8 mouse cellular contexts compared by ENCODE assay signal in genomic region chr8:46010306-46010705, GRCm38 (mm10). TPM values are rescaled to one million over a fixed set of nuclear protein-coding genes. Genes with fewer than 3 reads are reported as not detected.
DNase-seq lines count a peak whose midpoint lies in the region; ATAC-seq and TF ChIP-seq lines count a peak whose summit lies in the region.

No protein-coding gene starts in this region.

- TF ChIP-seq CTCF in gastrocnemius, adult 2 months (IDR thresholded peaks at IDR 0.05): no peak

- peak; percentile 19; the same call in 1 of the 2 replicates for ATAC-seq in hindbrain, embryonic 15.5 days (ENCODE audit: low FRiP score, low read depth)

- DNase-seq in gastrocnemius, adult 2 months: no peak
- no peak for DNase-seq in gastrocnemius, adult 18-20 months (ENCODE audit: low spot score)
- peak; percentile 44 for DNase-seq in R1 (ENCODE audit: low read depth, low spot score)
- peak; percentile 28 for DNase-seq in lung, postnatal 10 days
- DNase-seq in urinary bladder, postnatal 36 days (ENCODE audit: low spot score in 2 of 2): no peak
- DNase-seq in right cerebral cortex, postnatal 25 days: no peak
- no peak for DNase-seq in cerebellum, postnatal 25 days

- H3K36me3 ChIP-seq in hindbrain, embryonic 15.5 days: no peaks in the 10 kb centered on the region

- WGBS in hindbrain, embryonic 15.5 days: 54% methylated on average over 2 of the region's 2 CpGs

- H3K4me2 ChIP-seq in hindbrain, embryonic 15.5 days: peak overlapping the region; percentile 46

- peak overlapping the region; percentile 64 for H3K4me3 ChIP-seq in gastrocnemius, adult 2 months
- no peak overlapping the region for H3K4me3 ChIP-seq in hindbrain, embryonic 15.5 days

- intact Hi-C loops in gastrocnemius, adult 2 months (cut with DNase I): no loop called here

- no peaks in the 10 kb centered on the region for H3K9me3 ChIP-seq in hindbrain, embryonic 15.5 days

- no peaks in the 10 kb centered on the region for H3K27me3 ChIP-seq in hindbrain, embryonic 15.5 days

- no peak overlapping the region for H3K9ac ChIP-seq in hindbrain, embryonic 15.5 days

- H3K4me1 ChIP-seq in hindbrain, embryonic 15.5 days (replicated peaks): peaks cover 12% of the 10 kb centered on the region

- H3K27ac ChIP-seq in gastrocnemius, adult 2 months: peak overlapping the region; percentile 71
- H3K27ac ChIP-seq in hindbrain, embryonic 15.5 days (replicated peaks): no peak overlapping the region

RNA-seq across cellular contexts. Expression of gene Ankrd37, which starts 4.8 kb away (rescaled TPM):
- total RNA-seq in gastrocnemius, adult 2 months (2021): 1 to 10 TPM; 1.9 to 6.2 TPM
- total RNA-seq in gastrocnemius, adult 18-20 months (2021): 1 to 10 TPM; 2.3 to 2.9 TPM
- polyA plus RNA-seq in hindbrain, embryonic 15.5 days (2015; fragmentation: Nextera tagmentation; extraction: Ambion mirVana): 38.4 and 45.2 TPM in 2 replicates

RNA-seq across cellular contexts. Expression of gene Lrp2bp, which starts 11.2 kb away (rescaled TPM):
- 1 to 10 TPM; 1.9 to 2.2 TPM for total RNA-seq in gastrocnemius, adult 2 months (2021)
- 1 to 10 TPM; 1.7 to 3.0 TPM for total RNA-seq in gastrocnemius, adult 18-20 months (2021)
- polyA plus RNA-seq in hindbrain, embryonic 15.5 days (2015; fragmentation: Nextera tagmentation; extraction: Ambion mirVana): 0.43 and 0.51 TPM in 2 replicates

RNA-seq across cellular contexts. Expression of gene Ufsp2, which starts 35.0 kb away (rescaled TPM):
- 10 to 100 TPM; 36.0 to 43.8 TPM for total RNA-seq in gastrocnemius, adult 2 months (2021)
- 10 to 100 TPM; 37.7 to 38.1 TPM for total RNA-seq in gastrocnemius, adult 18-20 months (2021)
- polyA plus RNA-seq in hindbrain, embryonic 15.5 days (2015; fragmentation: Nextera tagmentation; extraction: Ambion mirVana): 66.9 and 69.8 TPM in 2 replicates

RNA-seq across cellular contexts. Expression of gene 1700029J07Rik, which starts 35.3 kb away (rescaled TPM):
- under 1 TPM; 0.28 to 0.59 TPM for total RNA-seq in gastrocnemius, adult 2 months (2021)
- total RNA-seq in gastrocnemius, adult 18-20 months (2021): under 1 TPM; 0.25 to 0.28 TPM
- polyA plus RNA-seq in hindbrain, embryonic 15.5 days (2015; fragmentation: Nextera tagmentation; extraction: Ambion mirVana): 5.7 and 6.1 TPM in 2 replicates

Comparison
In these comparisons a context has a peak if more than half of its experiments do, and no peak if none do; other contexts are left out.
1. DNase-seq: peak in R1 (single experiment) and lung, postnatal 10 days (single experiment); none in gastrocnemius, adult 2 months (single experiment), gastrocnemius, adult 18-20 months (single experiment), urinary bladder, postnatal 36 days (0 of 2), right cerebral cortex, postnatal 25 days (single experiment) and cerebellum, postnatal 25 days (0 of 2).